Mouse (Mus musculus) kidney, postnatal 4 days (tissue): ENCODE results near the gene Igbp1.

ENCODE experiments used
- DNase-seq, 2 experiments: peaks; one replicate each; pipeline ENCODE4 v3.0.0; 2021; ENCODE audit warnings: mixed read lengths in 2 of 2

The Igbp1 gene

GRCm38 (mm10) chrX:100494068-100494978 is at the start of gene Igbp1:
TSS of gene Igbp1 (plus strand) at chrX:100494291.
- DNase-seq, result peak; percentile 79 to 87

- DNase-seq, result no peak
Measured at GRCm38 (mm10) chrX:100468047-100468446, 26.0 kb upstream of the Igbp1 start.

GRCm38 (mm10) chrX:100470126-100470525 is 24.0 kb upstream of the Igbp1 start:
- DNase-seq, result no peak

- DNase-seq, result no peak
Measured at GRCm38 (mm10) chrX:100471491-100471890, 22.6 kb upstream of the Igbp1 start.

GRCm38 (mm10) chrX:100475569-100476223 is 18.4 kb upstream of the Igbp1 start:
- no peak for DNase-seq

GRCm38 (mm10) chrX:100480317-100480716 is 13.8 kb upstream of the Igbp1 start:
- DNase-seq, result peak; percentile 71 to 80

GRCm38 (mm10) chrX:100493500-100494067 is 507 bp upstream of the Igbp1 start:
- no peak for DNase-seq

- no peak for DNase-seq
Measured at GRCm38 (mm10) chrX:100504175-100504851, 10.2 kb downstream of the Igbp1 start.

- no peak for DNase-seq
Measured at GRCm38 (mm10) chrX:100508164-100508563, 14.1 kb downstream of the Igbp1 start.

- no peak for DNase-seq
Measured at GRCm38 (mm10) chrX:100509921-100510320, 15.8 kb downstream of the Igbp1 start.

- no peak for DNase-seq
Measured at GRCm38 (mm10) chrX:100516683-100517082, 22.6 kb downstream of the Igbp1 start.

GRCm38 (mm10) chrX:100517626-100518025 is 23.5 kb downstream of the Igbp1 start:
- DNase-seq, result no peak

GRCm38 (mm10) chrX:100518532-100518931 is 24.4 kb downstream of the Igbp1 start:
- no peak for DNase-seq

GRCm38 (mm10) chrX:100524471-100524870 is 30.4 kb downstream of the Igbp1 start, which contains the start of gene Dgat2l6:
TSS of gene Dgat2l6 (plus strand) at chrX:100524838.
- no peak for DNase-seq

GRCm38 (mm10) chrX:100556026-100556425 is 61.9 kb downstream of the Igbp1 start:
- DNase-seq, result no peak

GRCm38 (mm10) chrX:100565696-100566095 is 71.6 kb downstream of the Igbp1 start:
- no peak for DNase-seq
